Mouse (Mus musculus) G1E (cell line): ENCODE measurements at regions not wholly inside any gene's neighbourhood (a gene's known extent, or its start where the extent isn't known, plus 50 kb on each side); places are given as distances from the start of the nearest gene placed in this dataset.

Experiments used
- CTCF ChIP-seq: IDR thresholded peaks from 2 replicates; pipeline ENCODE4 v1.5.1; 2012; ENCODE audit warnings: low read depth, low read length, inconsistent platforms, mixed read lengths
- GATA1 ChIP-seq: IDR thresholded peaks from 2 replicates; pipeline ENCODE4 v1.6.1; 2012; ENCODE audit warnings: borderline replicate concordance, low read length, inconsistent platforms, mixed read lengths
- GATA2 ChIP-seq: IDR thresholded peaks from 2 replicates; pipeline ENCODE4 v1.6.1; 2012; ENCODE audit warnings: low read depth, low read length, inconsistent platforms, borderline replicate concordance
- POLR2AphosphoS5 ChIP-seq: IDR thresholded peaks from 2 replicates; pipeline ENCODE4 v1.6.1; 2012; ENCODE audit warnings: low read depth, low read length, inconsistent platforms; ENCODE audit not compliant: insufficient replicate concordance
- TAL1 ChIP-seq: conservative IDR thresholded peaks from 2 replicates; pipeline ENCODE4 v1.6.1; 2012; ENCODE audit warnings: low read depth, low read length, inconsistent platforms, mixed read lengths

- no peak for TF ChIP-seq CTCF
- TF ChIP-seq POLR2AphosphoS5, result no peak
- TF ChIP-seq TAL1, result no peak
- TF ChIP-seq GATA2, result no peak
- TF ChIP-seq GATA1, result no peak
Observed at GRCm38 (mm10) chr7:68917876-68918200, 168.8 kb upstream of the Arrdc4 start.
